Mouse (Mus musculus): ENCODE data around the gene Ndufs3. TPM values are rescaled to one million over a fixed set of nuclear protein-coding genes. Genes with fewer than 3 reads are reported as not detected.

The Ndufs3 gene
- polyA plus RNA-seq, 1 experiment from 2014 or later: 204 TPM

- no peaks in the 10 kb centered on the region for H3K27me3 ChIP-seq
- H3K27ac ChIP-seq (replicated peaks): no peak overlapping the region
- no peak for ATAC-seq (ENCODE audit: insufficient number of reproducible peaks, low FRiP score, low TSS enrichment, low read depth)
- H3K9me3 ChIP-seq (replicated peaks): no peaks in the 10 kb centered on the region
- no peaks in the 10 kb centered on the region for H3K4me1 ChIP-seq
- no peaks in the 10 kb centered on the region for H3K36me3 ChIP-seq
- H3K4me3 ChIP-seq (replicated peaks): no peak overlapping the region
- no peak overlapping the region for H3K9ac ChIP-seq
- H3K4me2 ChIP-seq (replicated peaks): no peak overlapping the region
These were observed 25.2 kb downstream of the Ndufs3 start for GRCm38 (mm10) chr2:90879419-90879818.

DNA sequence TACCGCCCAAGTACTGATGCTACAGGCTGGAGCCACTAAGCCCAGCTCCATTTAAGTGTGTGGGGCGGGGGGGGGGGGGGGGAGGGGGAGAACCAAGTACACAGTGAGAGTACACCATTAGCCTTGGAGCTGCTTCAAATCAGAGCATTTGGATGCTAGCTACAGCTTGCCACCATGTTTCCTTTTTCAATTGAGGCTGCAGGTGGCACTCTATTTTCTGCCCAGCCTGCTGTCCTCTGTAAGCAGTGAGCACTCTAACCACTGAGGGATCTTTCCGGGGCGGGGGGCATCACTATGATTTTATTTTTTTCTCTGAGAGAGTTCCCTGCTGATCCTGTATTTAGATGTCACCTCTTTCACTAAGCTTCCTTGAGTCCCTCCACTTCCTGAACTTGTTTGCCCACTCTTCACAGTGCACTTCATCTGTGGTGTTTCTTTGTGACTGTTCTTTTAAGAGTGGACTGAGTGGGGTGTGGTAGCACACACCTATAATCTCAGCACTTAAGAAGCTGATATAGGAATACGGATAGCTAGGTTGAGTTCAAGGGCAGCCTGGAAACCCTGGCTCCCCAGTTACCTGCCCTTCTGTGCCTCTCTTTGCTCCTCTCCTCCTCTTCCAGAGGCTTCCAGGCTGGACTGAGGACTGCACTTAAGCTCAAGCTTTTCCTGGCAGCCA lies 26.9 kb downstream of the Ndufs3 start:
- ATAC-seq (ENCODE audit: insufficient number of reproducible peaks, low FRiP score, low TSS enrichment, low read depth): no peak
- Histone ChIP-seq H3K4me2 (replicated peaks) (no peak overlapping the region), H3K4me1 (no peaks in the 10 kb centered on the region), H3K36me3 (no peaks in the 10 kb centered on the region), H3K9me3 (replicated peaks) (no peaks in the 10 kb centered on the region), H3K9ac (no peak overlapping the region), H3K4me3 (replicated peaks) (no peak overlapping the region), H3K27me3 (no peaks in the 10 kb centered on the region), H3K27ac (replicated peaks) (no peak overlapping the region)
- 51% methylated on average over 5 of the region's 5 CpGs for WGBS

DNA sequence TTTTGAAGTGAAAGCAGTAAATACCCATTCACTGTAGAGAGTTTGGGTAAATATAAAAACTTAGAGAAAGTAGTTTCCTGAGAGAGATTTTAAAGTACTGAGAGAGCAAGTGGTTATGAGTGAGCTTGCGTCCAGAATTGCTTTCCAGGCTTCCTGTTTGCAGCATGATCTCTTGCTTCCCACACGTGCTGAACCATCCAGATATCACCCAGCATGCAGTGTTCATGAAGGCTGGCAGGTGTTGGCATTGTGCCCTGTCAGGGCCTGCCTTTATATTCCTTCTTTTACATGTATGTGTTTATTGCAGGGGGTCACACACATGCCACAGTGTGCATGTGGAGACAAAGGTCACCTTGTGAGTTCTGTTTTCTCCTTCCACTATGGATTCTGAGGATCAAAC lies 29.4 kb downstream of the Ndufs3 start:
- Histone ChIP-seq H3K4me2 (replicated peaks) (no peak overlapping the region), H3K9ac (no peak overlapping the region), H3K27me3 (no peaks in the 10 kb centered on the region), H3K4me3 (replicated peaks) (no peak overlapping the region), H3K27ac (replicated peaks) (no peak overlapping the region), H3K4me1 (no peaks in the 10 kb centered on the region), H3K9me3 (replicated peaks) (no peaks in the 10 kb centered on the region), H3K36me3 (no peaks in the 10 kb centered on the region)
- WGBS: 55% methylated on average over 2 of the region's 2 CpGs
- no peak for ATAC-seq (ENCODE audit: insufficient number of reproducible peaks, low FRiP score, low TSS enrichment, low read depth)

DNA sequence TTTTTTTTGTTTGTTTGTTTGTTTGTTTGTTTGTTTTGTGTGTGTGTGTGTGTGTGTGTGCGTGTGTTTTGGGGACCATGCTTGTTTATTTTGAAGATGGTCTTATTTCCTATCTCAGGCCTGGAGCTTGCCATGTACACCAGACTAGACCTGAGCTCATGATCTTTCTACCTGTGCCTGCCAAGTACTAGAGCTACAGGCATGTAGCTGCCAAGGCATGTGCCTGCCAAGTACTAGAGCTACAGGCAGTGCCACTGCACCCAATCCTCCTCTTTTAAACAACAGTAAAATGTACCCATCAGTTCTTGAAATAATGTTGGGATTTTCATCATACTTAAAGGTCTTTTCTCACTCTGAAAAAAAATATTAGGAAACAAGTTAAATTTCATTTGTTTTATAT lies 30.6 kb downstream of the Ndufs3 start:
- Histone ChIP-seq H3K27ac (replicated peaks) (no peak overlapping the region), H3K9me3 (replicated peaks) (no peaks in the 10 kb centered on the region), H3K9ac (no peak overlapping the region), H3K27me3 (no peaks in the 10 kb centered on the region), H3K4me1 (no peaks in the 10 kb centered on the region), H3K4me2 (replicated peaks) (no peak overlapping the region), H3K36me3 (no peaks in the 10 kb centered on the region), H3K4me3 (replicated peaks) (no peak overlapping the region)
- 94% methylated on average over 1 of the region's 1 CpGs for WGBS
- ATAC-seq (ENCODE audit: insufficient number of reproducible peaks, low FRiP score, low TSS enrichment, low read depth): no peak

GRCm38 (mm10) chr2:90871180-90871961 lies 33.3 kb downstream of the Ndufs3 start:
- Histone ChIP-seq H3K4me1 (no peaks in the 10 kb centered on the region), H3K9ac (no peak overlapping the region), H3K4me3 (replicated peaks) (no peak overlapping the region), H3K27ac (replicated peaks) (no peak overlapping the region), H3K4me2 (replicated peaks) (no peak overlapping the region), H3K9me3 (replicated peaks) (no peaks in the 10 kb centered on the region), H3K27me3 (no peaks in the 10 kb centered on the region), H3K36me3 (peaks cover 20% of the 10 kb centered on the region; the same call in 1 of the 2 replicates)
- WGBS: 57% methylated on average over 8 of the region's 8 CpGs
- no peak for ATAC-seq (ENCODE audit: insufficient number of reproducible peaks, low FRiP score, low TSS enrichment, low read depth)

DNA sequence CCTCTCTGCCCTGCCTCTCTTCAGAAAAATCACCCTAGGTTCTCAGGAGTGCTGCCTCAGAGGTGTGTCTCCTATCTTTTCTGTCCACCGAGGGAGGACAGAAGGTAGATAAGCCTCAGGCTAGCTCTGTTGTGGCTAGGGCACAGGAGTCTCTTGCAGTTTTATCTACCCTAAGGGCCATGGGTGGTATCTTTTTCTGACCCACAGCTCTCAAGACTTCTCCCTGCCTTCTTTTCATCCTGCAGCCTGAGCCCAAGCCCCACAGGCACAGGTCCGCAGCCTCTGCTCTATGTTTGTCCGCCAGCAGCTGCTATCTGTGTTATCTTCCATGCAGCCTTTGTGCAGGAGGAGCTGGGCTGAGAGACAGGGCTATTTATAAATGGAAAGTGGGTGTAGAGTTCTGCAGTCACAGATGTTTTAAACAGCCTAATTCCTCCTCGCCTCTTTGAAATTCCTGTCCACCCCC lies 34.5 kb downstream of the Ndufs3 start:
- H3K4me1 ChIP-seq: no peaks in the 10 kb centered on the region
- H3K4me3 ChIP-seq (replicated peaks): no peak overlapping the region
- peak overlapping the region; percentile 60 for H3K27ac ChIP-seq (replicated peaks)
- no peak overlapping the region for H3K4me2 ChIP-seq (replicated peaks)
- 32% methylated on average over 4 of the region's 4 CpGs for WGBS
- peaks cover 31% of the 10 kb centered on the region for H3K36me3 ChIP-seq
- H3K9me3 ChIP-seq (replicated peaks): no peaks in the 10 kb centered on the region
- no peaks in the 10 kb centered on the region for H3K27me3 ChIP-seq
- peak; percentile 46; the same call in 1 of the 2 replicates for ATAC-seq (ENCODE audit: insufficient number of reproducible peaks, low FRiP score, low TSS enrichment, low read depth)
- no peak overlapping the region for H3K9ac ChIP-seq

DNA sequence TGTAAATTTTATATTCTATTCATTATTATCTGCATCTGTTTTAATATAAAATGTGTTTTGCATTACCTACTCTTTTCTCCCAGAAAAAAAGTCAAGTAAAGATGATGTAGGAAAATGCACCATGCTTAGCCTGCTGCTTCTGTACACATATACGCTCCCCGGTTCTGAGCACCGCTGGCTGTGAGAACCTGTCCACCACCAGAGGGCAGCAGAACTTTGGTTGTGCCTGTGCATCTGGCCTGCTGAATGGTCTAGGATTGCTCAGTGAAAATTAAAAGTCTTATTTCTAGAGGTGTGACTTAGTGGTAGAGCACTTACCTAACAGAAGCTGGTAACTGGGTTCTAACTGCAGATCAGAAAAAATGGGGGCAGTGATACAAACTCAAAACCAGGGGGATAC lies 38.1 kb downstream of the Ndufs3 start:
- Histone ChIP-seq H3K4me1 (no peaks in the 10 kb centered on the region), H3K27me3 (no peaks in the 10 kb centered on the region), H3K4me2 (replicated peaks) (no peak overlapping the region), H3K9me3 (replicated peaks) (no peaks in the 10 kb centered on the region), H3K27ac (replicated peaks) (no peak overlapping the region), H3K9ac (no peak overlapping the region), H3K36me3 (peaks cover 59% of the 10 kb centered on the region), H3K4me3 (replicated peaks) (no peak overlapping the region)
- peak; percentile 85 for ATAC-seq (ENCODE audit: insufficient number of reproducible peaks, low FRiP score, low TSS enrichment, low read depth)
- 20% methylated on average over 3 of the region's 3 CpGs for WGBS

- Histone ChIP-seq H3K27ac (replicated peaks) (no peak overlapping the region), H3K4me3 (replicated peaks) (no peak overlapping the region), H3K9ac (no peak overlapping the region), H3K9me3 (replicated peaks) (no peaks in the 10 kb centered on the region), H3K36me3 (peaks cover 75% of the 10 kb centered on the region), H3K27me3 (no peaks in the 10 kb centered on the region), H3K4me2 (replicated peaks) (no peak overlapping the region), H3K4me1 (no peaks in the 10 kb centered on the region)
- ATAC-seq (ENCODE audit: insufficient number of reproducible peaks, low FRiP score, low TSS enrichment, low read depth): no peak
These were observed 40.4 kb downstream of the Ndufs3 start for GRCm38 (mm10) chr2:90864184-90864583.

DNA sequence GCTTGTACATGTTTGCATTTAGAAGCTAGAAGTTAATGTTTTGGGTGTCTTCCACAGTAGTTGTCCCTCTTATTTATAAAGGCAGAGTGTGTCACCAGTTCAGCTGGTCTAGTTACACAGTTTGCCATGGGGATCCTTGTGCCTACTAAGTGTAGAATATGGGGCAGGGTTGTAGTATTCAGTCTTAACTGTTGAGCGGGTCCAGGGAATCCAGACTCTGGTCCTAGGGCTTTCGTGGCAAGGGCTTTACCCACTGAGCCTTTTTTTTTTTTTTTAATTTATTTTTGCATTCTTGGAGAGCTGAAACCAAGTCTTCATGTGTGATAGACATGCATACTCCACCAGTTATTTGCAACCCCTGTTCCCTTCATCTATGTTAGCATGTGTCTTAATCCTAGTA lies 43.1 kb downstream of the Ndufs3 start:
- peaks cover 69% of the 10 kb centered on the region for H3K36me3 ChIP-seq
- ATAC-seq (ENCODE audit: insufficient number of reproducible peaks, low FRiP score, low TSS enrichment, low read depth): no peak
- WGBS: 92% methylated on average over 2 of the region's 2 CpGs
- no peak overlapping the region for H3K4me3 ChIP-seq (replicated peaks)
- H3K4me2 ChIP-seq (replicated peaks): no peak overlapping the region
- H3K4me1 ChIP-seq: no peaks in the 10 kb centered on the region
- H3K27me3 ChIP-seq: no peaks in the 10 kb centered on the region
- no peaks in the 10 kb centered on the region for H3K9me3 ChIP-seq (replicated peaks)
- H3K9ac ChIP-seq: no peak overlapping the region
- H3K27ac ChIP-seq (replicated peaks): no peak overlapping the region

DNA sequence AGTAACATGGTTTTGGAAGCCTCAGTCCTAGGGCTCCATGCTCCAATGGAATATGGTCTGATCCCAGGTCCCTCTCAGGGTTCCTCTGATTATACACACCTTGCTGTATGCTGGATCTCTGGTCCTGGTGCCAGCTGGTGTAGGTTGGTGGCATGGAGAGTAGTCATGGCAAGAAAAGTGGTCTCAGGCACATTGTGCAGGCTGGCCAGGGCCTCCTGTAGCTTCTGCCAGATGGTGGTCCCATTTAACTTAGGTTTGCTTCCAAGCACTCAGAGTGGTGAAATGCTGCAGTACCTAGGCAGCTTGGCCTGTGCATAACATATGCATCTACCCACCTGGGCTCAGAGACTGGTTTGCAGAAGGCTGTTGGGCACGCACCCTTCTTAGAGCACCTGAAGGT lies 54.2 kb downstream of the Ndufs3 start:
- H3K27ac ChIP-seq (replicated peaks): no peak overlapping the region
- no peak overlapping the region for H3K4me3 ChIP-seq (replicated peaks)
- H3K4me2 ChIP-seq (replicated peaks): no peak overlapping the region
- peaks cover 41% of the 10 kb centered on the region for H3K36me3 ChIP-seq
- ATAC-seq (ENCODE audit: insufficient number of reproducible peaks, low FRiP score, low TSS enrichment, low read depth): no peak
- no peaks in the 10 kb centered on the region for H3K9me3 ChIP-seq (replicated peaks)
- WGBS: 100% methylated on average over 1 of the region's 1 CpGs
- no peak overlapping the region for H3K9ac ChIP-seq
- peaks cover 13% of the 10 kb centered on the region; the same call in 1 of the 2 replicates for H3K4me1 ChIP-seq
- no peaks in the 10 kb centered on the region for H3K27me3 ChIP-seq

DNA sequence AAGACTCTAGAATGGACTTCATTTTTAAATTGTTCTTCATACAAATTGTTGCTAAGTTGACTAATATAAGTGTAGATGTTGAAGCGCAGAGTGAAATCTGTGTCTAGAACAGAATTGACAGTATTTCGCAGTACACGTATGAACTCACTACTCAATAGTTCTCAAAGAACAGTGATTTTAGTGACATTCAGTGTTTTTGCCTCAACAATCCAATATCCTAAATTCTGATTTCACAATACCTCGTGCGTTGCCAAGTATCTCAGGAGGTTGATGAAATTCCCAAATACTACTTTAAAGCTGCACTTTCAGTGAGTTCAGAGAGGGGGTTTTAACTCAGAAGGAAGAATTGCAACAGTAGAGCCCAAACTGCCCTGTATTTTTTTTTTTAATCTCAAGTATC lies 56.3 kb downstream of the Ndufs3 start:
- Histone ChIP-seq H3K36me3 (peaks cover 31% of the 10 kb centered on the region), H3K4me1 (peaks cover 13% of the 10 kb centered on the region; the same call in 1 of the 2 replicates), H3K4me3 (replicated peaks) (peak overlapping the region; percentile 81), H3K27ac (replicated peaks) (no peak overlapping the region), H3K9ac (no peak overlapping the region), H3K27me3 (no peaks in the 10 kb centered on the region), H3K9me3 (replicated peaks) (no peaks in the 10 kb centered on the region), H3K4me2 (replicated peaks) (peak overlapping the region; percentile 69)
- WGBS: 80% methylated on average over 5 of the region's 5 CpGs
- ATAC-seq (ENCODE audit: insufficient number of reproducible peaks, low FRiP score, low TSS enrichment, low read depth): no peak

All from embryonic facial prominence, embryonic 15.5 days (tissue).